Mouse (Mus musculus): ENCODE measurements around the gene Agps.

Gene Agps

DNA sequence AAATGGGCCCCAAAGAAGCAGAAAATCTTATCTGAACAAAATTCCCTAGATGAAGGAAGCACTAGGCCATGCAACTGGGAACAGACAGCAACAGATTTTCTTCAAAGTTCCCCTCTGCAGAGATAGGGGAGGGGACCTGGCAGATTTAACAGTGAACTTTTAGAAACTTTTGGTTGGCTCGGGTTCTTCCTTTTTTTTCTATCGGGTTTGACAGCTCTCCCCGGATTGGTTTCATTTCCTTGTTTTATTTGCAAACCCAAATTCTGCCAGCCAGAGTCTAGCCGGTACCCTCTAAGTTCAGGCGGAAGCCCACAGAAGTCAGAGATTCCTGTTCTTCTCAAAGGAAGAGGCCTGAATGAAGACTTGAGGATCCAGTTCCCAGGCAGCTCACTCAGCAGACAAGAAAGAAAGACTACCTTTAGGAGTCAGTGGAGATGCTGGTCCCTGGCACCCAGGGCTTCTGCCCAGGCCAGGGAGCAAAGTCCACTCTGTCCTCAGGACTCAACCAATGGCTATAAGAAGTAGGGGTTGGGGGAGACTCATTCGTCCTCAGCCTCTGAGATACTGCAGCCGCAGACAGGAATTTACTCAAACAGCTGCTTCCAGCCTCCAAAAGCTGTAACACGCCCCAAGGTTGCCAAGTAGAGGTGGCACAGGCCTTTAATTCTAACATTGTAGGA is 2.9 kb upstream of the Agps start:
- no peak for DNase-seq

DNA sequence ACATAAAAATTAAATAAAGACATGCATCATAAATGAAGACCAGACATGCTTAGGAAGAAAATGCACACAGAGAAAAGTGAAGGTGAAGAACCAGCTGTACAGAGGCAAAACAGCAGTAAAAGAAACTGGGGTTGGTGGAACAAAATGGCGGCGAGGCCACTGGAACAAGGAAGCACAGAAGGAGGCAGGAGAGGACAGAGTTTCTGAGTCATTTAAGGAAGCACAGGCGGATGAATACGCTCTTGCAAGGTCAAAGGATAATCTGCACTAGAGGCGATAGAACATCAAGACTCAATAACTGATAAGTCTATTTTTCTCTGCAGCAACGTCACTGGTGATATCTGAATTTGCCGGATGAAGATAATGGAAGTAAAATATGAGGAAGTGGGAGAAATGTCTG is 1.7 kb upstream of the Agps start:
- DNase-seq: no peak

DNA sequence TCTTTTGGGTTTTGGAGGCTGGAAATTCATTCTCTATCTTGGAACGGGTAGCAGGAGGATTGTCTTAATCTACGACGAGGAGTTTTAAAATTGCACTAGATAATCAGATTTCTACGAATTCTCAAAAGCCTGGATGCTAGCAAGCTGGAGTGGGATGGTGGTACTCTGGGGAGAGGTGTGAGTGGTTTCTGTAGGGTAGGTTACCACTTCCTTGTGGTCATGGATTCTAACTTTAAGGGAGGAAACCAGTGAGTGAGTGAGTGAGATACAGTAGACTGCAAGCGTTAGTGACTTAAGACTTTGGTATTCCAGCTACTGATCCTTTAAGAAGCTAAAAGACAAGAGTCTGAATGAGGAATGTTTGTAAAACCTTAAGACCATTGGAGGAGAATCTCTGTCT is 804 bp downstream of the Agps start:
- DNase-seq: no peak

- DNase-seq: no peak
Measured at GRCm38 (mm10) chr2:75834492-75834891, 2.5 kb downstream of the Agps start.

DNA sequence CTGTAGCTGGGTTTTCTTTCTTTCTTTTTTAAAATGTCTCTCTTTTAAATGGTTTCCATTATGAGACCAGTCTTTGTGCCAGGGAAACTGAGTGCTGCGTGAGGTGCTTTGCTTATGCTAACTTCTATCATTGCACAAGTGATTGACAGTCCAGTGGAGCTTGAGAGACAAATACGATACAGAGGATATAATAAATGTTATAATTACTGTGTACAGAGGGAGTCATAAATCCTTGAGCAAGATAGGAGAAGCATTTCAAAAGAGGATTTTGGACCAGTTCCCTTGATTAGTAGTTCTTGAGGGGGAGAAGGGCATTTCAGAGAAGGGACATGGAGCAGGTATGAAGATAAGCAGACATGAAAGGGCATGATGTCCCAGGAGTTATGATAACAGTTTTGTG is 10.3 kb downstream of the Agps start:
- no peak for DNase-seq

DNA sequence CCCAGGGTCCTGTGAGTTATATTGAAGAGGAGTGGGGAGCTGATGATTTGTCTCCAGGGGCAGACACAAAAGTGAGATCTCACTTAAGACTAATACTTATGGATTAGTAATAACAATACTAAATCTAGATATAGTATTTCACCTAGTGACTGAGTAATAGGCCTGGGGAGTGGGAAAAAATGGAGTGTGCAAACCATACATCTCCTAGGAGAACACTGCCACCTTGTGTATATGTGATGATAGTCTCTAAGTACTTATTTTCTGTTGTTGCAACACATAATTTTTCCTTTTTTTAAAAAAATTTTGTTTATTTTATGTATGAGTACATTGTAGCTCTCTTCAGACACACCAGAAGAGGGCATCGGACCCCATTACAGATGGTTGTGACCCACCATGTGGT is 15.7 kb downstream of the Agps start:
- no peak for DNase-seq

- no peak for DNase-seq
Measured at GRCm38 (mm10) chr2:75852483-75852882, 20.5 kb downstream of the Agps start.

GRCm38 (mm10) chr2:75854136-75854535 is 22.2 kb downstream of the Agps start:
- DNase-seq: no peak

DNA sequence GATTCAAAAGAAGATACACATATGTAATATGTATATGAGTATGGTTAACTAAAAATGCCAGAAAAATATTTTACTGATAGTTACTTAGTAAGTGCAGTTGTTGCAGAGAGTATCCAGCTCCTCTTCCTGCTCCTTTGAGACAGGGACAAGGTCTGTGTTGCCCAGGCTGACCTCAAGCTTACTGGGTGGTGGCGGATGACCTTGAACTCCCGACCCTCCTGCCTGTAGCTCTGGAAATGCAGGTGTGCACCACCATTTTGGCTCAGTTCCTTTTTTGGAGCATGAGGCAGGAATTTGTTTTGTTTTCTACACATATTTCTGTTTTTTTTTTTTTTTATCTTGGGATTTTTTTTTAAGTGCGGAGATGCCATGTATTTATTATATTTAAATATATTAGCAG is 29.1 kb downstream of the Agps start:
- DNase-seq: no peak

- DNase-seq: no peak
Measured at GRCm38 (mm10) chr2:75869604-75870003, 37.6 kb downstream of the Agps start.

DNA sequence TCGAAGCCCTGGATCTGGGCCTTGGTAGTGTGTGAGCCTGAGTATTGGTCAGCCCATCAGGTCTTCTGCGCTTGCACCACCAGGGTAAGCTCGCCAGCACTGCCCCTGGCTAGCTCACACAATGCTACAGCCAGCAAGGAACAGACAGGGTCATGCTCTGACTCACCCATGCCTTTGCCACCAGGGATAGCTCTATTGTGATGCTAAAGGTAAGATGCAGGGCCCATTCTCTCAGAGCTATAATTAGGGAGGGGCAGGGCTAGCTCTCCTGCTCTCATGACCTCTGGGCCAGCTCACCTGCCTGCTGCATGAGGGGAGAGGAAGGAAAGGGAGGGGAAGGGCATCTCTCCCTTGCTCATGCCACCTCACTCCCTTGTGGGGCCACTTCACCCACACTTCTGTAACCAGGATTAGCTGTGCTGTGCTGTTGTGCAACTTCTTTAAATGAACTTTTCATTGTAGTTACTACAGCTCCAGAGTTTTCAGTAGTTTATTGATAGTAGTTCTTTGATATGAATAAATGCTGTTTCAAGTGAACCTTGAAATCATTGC is 42.1 kb downstream of the Agps start:
- DNase-seq: no peak

- peak; percentile 25 for DNase-seq
Measured at GRCm38 (mm10) chr2:75879791-75880190, 47.8 kb downstream of the Agps start.

DNA sequence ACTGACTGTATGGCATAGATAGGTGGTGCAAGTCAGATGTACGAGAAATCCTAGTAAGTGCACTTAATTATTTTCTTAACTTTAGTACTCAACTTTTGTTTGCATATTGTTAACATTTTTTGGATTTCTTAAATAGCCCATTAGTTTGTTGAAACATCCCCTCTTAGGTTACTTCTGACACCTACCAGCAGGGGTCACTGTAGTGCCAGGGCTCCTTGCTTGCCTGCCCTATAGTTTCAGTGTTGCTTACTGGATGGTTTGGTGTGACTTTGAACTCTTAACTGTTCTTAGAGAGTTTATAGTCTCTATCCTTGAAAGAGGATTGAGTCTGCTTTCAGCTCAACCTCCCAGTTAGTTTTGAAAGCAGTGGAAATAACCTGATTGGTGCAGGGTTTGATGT is 51.6 kb downstream of the Agps start:
- DNase-seq: peak; percentile 82

DNA sequence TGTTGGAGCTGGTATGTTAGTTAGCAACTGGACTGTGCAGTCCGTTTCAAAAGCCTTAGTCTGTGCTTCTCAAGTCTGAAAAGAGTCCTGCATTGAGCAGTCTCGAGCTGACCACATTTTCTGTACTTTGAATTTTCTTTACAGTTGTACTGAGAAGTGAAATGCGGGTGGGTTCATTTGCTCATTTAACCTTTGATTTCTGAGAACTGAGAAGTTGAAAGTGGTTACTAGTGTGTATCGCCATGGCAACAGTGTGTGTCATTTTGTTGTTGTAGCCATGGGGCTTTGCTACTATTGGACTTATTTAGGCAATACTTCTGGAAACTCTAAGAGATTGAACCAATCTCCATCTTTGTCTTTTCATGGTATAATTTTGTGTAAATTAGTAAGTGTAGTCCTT is 60.0 kb downstream of the Agps start:
- DNase-seq: no peak

GRCm38 (mm10) chr2:75895711-75896110 is 63.7 kb downstream of the Agps start:
- no peak for DNase-seq

DNA sequence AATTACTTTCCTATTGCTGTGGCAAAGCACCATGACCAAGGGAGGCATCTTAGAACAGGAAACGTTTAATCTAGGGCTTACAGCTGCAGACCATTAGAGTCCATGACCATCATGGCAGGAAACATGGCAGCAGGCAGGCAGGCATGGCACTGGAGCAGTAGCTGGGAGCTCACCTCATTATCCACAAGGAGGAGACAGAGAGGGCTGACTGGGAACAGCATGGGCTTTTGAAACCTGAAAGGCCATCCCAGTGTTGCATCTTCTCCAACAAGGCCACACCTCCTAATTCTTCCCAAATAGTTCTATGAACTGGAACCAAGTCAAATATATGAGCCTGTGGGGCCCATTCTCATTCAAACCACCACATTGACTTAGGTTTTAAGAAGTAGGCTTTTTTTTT is 68.3 kb downstream of the Agps start:
- no peak for DNase-seq

DNA sequence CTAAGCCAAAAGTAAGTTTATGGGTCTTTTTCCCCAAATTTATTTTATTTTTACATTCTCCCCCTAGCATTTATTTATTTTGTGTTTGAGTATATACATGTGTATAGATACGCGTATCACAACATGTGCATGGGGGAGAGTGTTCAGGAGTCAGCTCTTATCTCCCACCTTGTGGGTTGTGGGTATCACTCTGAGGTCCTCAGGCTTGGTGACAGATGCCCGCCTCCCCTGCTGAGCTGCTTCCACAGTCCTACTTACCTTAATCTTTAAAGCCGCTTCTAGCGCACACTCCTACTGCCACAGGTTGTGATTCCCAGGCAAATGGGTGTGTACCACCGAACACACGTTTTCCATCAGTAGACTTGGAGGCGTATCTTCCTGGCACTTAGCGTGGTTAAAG is 69.9 kb downstream of the Agps start:
- DNase-seq: no peak

GRCm38 (mm10) chr2:75907142-75907541 is 75.2 kb downstream of the Agps start:
- DNase-seq: no peak

GRCm38 (mm10) chr2:75915040-75915439 is 83.1 kb downstream of the Agps start:
- DNase-seq: no peak

DNA sequence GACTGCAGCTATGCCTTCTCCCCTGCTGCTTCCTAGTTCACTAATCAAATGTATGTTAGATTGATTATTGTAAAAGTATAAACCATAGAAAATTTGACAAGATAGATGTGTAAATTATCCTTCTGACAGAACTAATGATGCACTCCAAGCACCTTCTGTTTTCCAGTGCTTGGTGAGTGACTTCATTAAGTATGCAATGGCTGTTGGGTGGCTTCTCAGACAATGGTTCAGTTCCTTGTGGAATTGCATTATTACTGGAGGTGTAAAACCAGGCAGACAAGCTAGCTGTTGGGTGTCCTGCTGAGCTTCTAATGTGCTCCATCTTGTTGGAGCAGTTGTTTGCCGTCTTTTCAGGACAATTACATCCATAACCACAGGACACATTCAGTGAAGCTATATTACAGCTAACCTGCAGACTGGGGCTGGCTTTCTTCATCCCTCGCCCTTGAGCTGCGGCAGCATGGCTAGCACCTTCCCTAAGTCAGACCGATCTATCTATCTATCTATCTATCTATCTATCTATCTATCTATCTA is 91.9 kb downstream of the Agps start:
- DNase-seq: no peak

DNA sequence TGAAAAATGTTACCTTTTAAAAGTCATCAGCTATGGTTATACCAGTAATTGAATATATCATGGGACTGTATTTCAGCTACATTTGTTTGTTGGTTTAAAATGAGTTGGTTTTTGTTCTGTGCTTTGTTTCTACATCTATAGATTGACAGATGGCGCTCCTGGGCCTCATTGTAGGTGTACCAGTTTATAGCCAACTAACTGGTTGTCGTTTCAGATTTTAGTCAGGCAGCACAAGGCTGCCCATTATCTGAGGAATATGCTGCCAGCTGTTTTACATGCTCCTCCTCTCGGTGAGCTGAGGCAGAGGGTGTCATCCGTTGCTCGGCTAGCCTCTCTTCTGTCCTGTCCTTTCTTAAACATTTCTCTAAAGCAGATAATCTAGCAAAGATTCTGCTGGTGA is 94.1 kb downstream of the Agps start:
- DNase-seq: no peak

- no peak for DNase-seq
Measured at GRCm38 (mm10) chr2:75928011-75928410, 96.0 kb downstream of the Agps start.

DNA sequence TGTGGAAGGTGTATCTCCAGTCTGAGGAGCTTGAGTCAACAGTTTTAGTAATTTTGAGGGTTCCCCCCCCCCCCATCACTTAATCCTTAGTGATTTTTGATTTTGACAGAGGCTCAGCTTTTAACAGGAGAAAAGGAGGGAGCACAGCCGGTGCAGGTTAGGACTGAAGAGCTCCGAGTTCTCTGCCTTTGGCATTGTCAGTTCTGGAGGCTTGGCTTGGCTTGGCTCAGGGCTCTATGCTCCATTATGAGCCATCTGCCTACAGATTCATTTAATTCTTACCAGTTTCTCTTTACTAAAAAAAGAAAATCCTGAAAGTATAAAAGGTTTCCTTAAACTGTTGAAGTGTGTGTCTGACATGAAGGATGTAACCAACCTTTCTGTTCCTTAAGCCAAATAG is 97.2 kb downstream of the Agps start:
- no peak for DNase-seq

GRCm38 (mm10) chr2:75929786-75930444 is 97.9 kb downstream of the Agps start:
- DNase-seq: no peak
